Mouse (Mus musculus) intestine, embryonic 16.5 days (tissue): Measurements from ENCODE around the gene Cux2. TPM values are rescaled to one million over a fixed set of nuclear protein-coding genes. Genes with fewer than 3 reads are reported as not detected.

ENCODE experiments used
- ATAC-seq: fragments of 200-750 bp; cut with Nextera tagmentation; 2 replicates; pipeline ENCODE4 v1.8.0; 2017; ENCODE audit warnings: moderate TSS enrichment, moderate library complexity
- H3K27ac ChIP-seq: fragments of 300-500 bp; sonication (generic); 2 replicates; pipeline ENCODE4 v1.5.1; 2014; ENCODE audit warnings: mild to moderate bottlenecking, low read length
- H3K27me3 ChIP-seq: fragments of 300-500 bp; sonication (generic); replicated peaks from 2 replicates; pipeline ENCODE4 v1.6.1; 2014; ENCODE audit warnings: low read length, control low read depth, mixed read lengths; ENCODE audit not compliant: control insufficient read depth, insufficient read depth
- H3K36me3 ChIP-seq: fragments of 300-500 bp; sonication (generic); 2 replicates; pipeline ENCODE4 v1.6.1; 2014; ENCODE audit warnings: low read length, control low read depth; ENCODE audit not compliant: control insufficient read depth, insufficient read depth
- H3K4me1 ChIP-seq: fragments of 300-500 bp; sonication (generic); 2 replicates; pipeline ENCODE4 v1.6.1; 2014; ENCODE audit warnings: low read length, control low read depth, mixed read lengths; ENCODE audit not compliant: control insufficient read depth, insufficient read depth
- H3K4me2 ChIP-seq: fragments of 300-500 bp; sonication (generic); 2 replicates; pipeline ENCODE4 v1.6.1; 2014; ENCODE audit warnings: low read depth, low read length, control low read depth
- H3K4me3 ChIP-seq: fragments of 300-500 bp; sonication (generic); 2 replicates; pipeline ENCODE4 v1.5.1; 2014; ENCODE audit warnings: mild to moderate bottlenecking, low read length
- H3K9ac ChIP-seq: fragments of 300-500 bp; sonication (generic); 2 replicates; pipeline ENCODE4 v1.6.1; 2014; ENCODE audit warnings: low read depth, low read length
- H3K9me3 ChIP-seq: fragments of 300-500 bp; sonication (generic); 2 replicates; pipeline ENCODE4 v1.6.1; 2016; ENCODE audit warnings: low read length, control low read depth; ENCODE audit not compliant: control insufficient read depth
- WGBS: fragments of 180-500 bp; shearing (Covaris S2); extraction: QIAGEN DNeasy Blood & Tissue Kit; methylation state at CpG from one replicate; pipeline ENCODE4 v1.1.7; 2014; 5-methylcytosine and 5-hydroxymethylcytosine counted together
- polyA plus RNA-seq: library from polyadenylated mRNA; unstranded; fragments of >200 nt; fragmentation: Nextera tagmentation; extraction: Ambion mirVana; gene quantifications from 2 replicates; pipeline ENCODE4 v1.2.1, GENCODE M21; 2015

Cux2 gene
- polyA plus RNA-seq, 1 experiment from 2014 or later, result 4.8 TPM

GRCm38 (mm10) chr5:121893581-121893980, 156.3 kb downstream of the Cux2 start:
- Histone ChIP-seq H3K27me3 (no peaks in the 10 kb centered on the region), H3K9me3 (no peaks in the 10 kb centered on the region), H3K4me2 (no peak overlapping the region), H3K36me3 (no peaks in the 10 kb centered on the region), H3K4me3 (no peak overlapping the region), H3K4me1 (no peaks in the 10 kb centered on the region), H3K27ac (no peak overlapping the region), H3K9ac (no peak overlapping the region)
- ATAC-seq, result no peak
- 37% methylated on average over 3 of the region's 3 CpGs for WGBS

DNA sequence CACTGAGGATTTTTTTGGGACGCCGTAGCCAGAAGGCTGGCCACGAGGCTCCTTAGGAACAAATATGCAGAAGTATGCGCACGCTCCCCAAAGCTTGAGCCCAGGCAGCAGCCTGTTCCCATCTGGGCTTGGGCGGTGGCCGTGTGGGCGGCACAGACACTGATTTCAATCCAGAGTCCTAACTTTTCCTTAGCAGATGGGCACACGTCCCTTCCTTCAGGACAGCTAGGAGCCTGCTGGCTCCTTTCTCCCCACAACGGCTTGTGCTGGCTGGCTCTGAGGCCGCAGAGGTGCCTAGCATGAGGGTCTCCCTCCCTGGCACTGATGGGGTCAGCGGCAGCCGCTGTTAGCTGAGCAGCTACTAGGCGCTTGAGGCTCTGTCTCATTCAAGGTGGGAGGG, 157.6 kb downstream of the Cux2 start:
- Histone ChIP-seq H3K9ac (no peak overlapping the region), H3K4me1 (no peaks in the 10 kb centered on the region), H3K27me3 (no peaks in the 10 kb centered on the region), H3K4me3 (no peak overlapping the region), H3K9me3 (peaks cover 4% of the 10 kb centered on the region; the same call in 1 of the 2 replicates), H3K36me3 (no peaks in the 10 kb centered on the region), H3K4me2 (no peak overlapping the region), H3K27ac (no peak overlapping the region)
- 90% methylated on average over 14 of the region's 14 CpGs for WGBS
- ATAC-seq, result no peak

- 93% methylated on average over 7 of the region's 7 CpGs for WGBS
- ATAC-seq, result no peak
- H3K27ac ChIP-seq, result no peak overlapping the region
- H3K9ac ChIP-seq, result no peak overlapping the region
- peaks cover 4% of the 10 kb centered on the region; the same call in 1 of the 2 replicates for H3K9me3 ChIP-seq
- no peaks in the 10 kb centered on the region for H3K36me3 ChIP-seq
- no peak overlapping the region for H3K4me2 ChIP-seq
- H3K4me1 ChIP-seq, result no peaks in the 10 kb centered on the region
- no peak overlapping the region for H3K4me3 ChIP-seq
- no peaks in the 10 kb centered on the region for H3K27me3 ChIP-seq
Observed at GRCm38 (mm10) chr5:121890925-121891324, 159.0 kb downstream of the Cux2 start.

- Histone ChIP-seq H3K4me2 (no peak overlapping the region), H3K4me3 (no peak overlapping the region), H3K27me3 (no peaks in the 10 kb centered on the region), H3K9ac (no peak overlapping the region), H3K36me3 (no peaks in the 10 kb centered on the region), H3K27ac (no peak overlapping the region), H3K4me1 (no peaks in the 10 kb centered on the region), H3K9me3 (peaks cover 4% of the 10 kb centered on the region; the same call in 1 of the 2 replicates)
- ATAC-seq, result no peak
- WGBS, result 48% methylated on average over 9 of the region's 9 CpGs
Observed at GRCm38 (mm10) chr5:121889819-121890362, 160.0 kb downstream of the Cux2 start.

DNA sequence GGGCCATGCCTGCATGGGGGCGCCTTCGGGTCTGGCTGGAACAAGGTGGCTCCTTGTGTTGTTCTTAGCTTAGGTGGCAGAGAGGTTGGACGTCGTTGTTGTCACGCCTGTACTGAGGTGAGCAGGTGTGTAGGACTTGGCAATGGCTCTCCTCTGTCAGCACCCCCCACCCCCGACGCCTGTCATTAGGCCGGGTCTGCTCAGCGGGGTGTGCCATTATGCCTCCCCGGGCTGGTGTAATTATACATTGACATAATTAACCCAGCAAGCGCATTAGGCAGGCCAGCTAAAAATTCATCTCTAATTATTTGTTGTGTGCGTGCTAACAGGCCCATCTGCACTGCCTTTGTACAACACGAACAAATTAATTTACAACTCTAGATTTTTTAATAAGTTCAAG, 160.5 kb downstream of the Cux2 start:
- 56% methylated on average over 13 of the region's 13 CpGs for WGBS
- no peaks in the 10 kb centered on the region for H3K36me3 ChIP-seq
- no peaks in the 10 kb centered on the region for H3K4me1 ChIP-seq
- no peak overlapping the region for H3K27ac ChIP-seq
- H3K4me3 ChIP-seq, result no peak overlapping the region
- no peaks in the 10 kb centered on the region for H3K27me3 ChIP-seq
- H3K9me3 ChIP-seq, result peaks cover 4% of the 10 kb centered on the region; the same call in 1 of the 2 replicates
- no peak overlapping the region for H3K9ac ChIP-seq
- no peak overlapping the region for H3K4me2 ChIP-seq
- ATAC-seq, result no peak

DNA sequence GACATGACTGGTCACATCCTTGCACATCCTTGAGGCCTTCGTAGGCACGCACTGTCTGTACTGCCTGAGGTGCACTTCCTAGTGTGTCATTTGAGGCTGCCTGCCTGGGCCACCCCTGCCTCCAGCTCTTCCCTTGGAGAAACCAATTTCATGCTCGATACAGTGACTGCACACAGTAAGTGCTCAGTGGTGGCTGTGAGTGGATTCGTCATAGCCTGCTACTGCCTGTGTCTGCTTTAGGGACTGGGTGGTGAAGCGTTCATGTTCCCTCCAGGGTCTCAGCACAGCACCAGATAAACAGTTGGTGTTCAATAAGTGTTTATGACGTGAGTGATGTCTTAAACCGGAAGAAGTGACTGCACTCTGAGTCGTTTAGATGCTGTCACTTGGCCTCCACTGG, 166.5 kb downstream of the Cux2 start:
- Histone ChIP-seq H3K27ac (no peak overlapping the region), H3K9ac (no peak overlapping the region), H3K36me3 (no peaks in the 10 kb centered on the region), H3K4me3 (no peak overlapping the region), H3K4me1 (no peaks in the 10 kb centered on the region), H3K4me2 (no peak overlapping the region), H3K27me3 (no peaks in the 10 kb centered on the region), H3K9me3 (peaks cover 4% of the 10 kb centered on the region; the same call in 1 of the 2 replicates)
- 70% methylated on average over 8 of the region's 8 CpGs for WGBS
- no peak for ATAC-seq

- no peak overlapping the region for H3K9ac ChIP-seq
- no peaks in the 10 kb centered on the region for H3K36me3 ChIP-seq
- no peak for ATAC-seq
- H3K4me3 ChIP-seq, result no peak overlapping the region
- no peak overlapping the region for H3K27ac ChIP-seq
- no peak overlapping the region for H3K4me2 ChIP-seq
- H3K27me3 ChIP-seq, result no peaks in the 10 kb centered on the region
- WGBS, result 62% methylated on average over 6 of the region's 6 CpGs
- H3K4me1 ChIP-seq, result no peaks in the 10 kb centered on the region
- no peaks in the 10 kb centered on the region for H3K9me3 ChIP-seq
Observed at GRCm38 (mm10) chr5:121879211-121879610, 170.7 kb downstream of the Cux2 start.

GRCm38 (mm10) chr5:121878703-121879102, 171.2 kb downstream of the Cux2 start:
- Histone ChIP-seq H3K36me3 (no peaks in the 10 kb centered on the region), H3K27ac (no peak overlapping the region), H3K27me3 (no peaks in the 10 kb centered on the region), H3K4me1 (no peaks in the 10 kb centered on the region), H3K4me3 (no peak overlapping the region), H3K4me2 (no peak overlapping the region), H3K9me3 (no peaks in the 10 kb centered on the region), H3K9ac (no peak overlapping the region)
- 76% methylated on average over 17 of the region's 17 CpGs for WGBS
- no peak for ATAC-seq

- H3K4me3 ChIP-seq, result no peak overlapping the region
- no peaks in the 10 kb centered on the region for H3K9me3 ChIP-seq
- H3K36me3 ChIP-seq, result no peaks in the 10 kb centered on the region
- whole genome bisulfite sequencing, result 83% methylated on average over 12 of the region's 12 CpGs
- no peaks in the 10 kb centered on the region for H3K27me3 ChIP-seq
- H3K4me1 ChIP-seq, result no peaks in the 10 kb centered on the region
- no peak for ATAC-seq
- H3K27ac ChIP-seq, result no peak overlapping the region
- H3K4me2 ChIP-seq, result no peak overlapping the region
- no peak overlapping the region for H3K9ac ChIP-seq
Observed at GRCm38 (mm10) chr5:121876901-121877300, 173.0 kb downstream of the Cux2 start.

DNA sequence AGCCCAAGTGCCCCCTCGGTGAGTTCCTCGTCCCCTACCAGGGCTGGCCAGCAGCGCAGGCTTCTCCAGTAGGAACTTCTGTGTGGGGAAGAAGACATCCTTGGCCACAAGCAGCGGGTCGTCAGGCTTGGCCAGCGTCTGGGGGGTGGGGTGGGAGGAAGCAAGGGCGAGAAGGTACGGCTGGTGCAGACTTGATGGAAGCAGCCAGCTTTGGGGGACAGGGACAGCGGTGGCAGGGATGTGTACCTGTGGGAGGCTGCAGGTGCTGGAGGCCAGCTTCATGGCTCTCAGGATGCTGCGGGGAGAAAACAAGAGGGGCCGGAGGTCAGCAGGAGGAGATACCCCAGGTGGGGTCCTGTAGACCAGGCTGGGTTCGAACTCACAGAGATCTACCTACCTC, 174.9 kb downstream of the Cux2 start:
- Histone ChIP-seq H3K4me2 (no peak overlapping the region), H3K27ac (no peak overlapping the region), H3K27me3 (no peaks in the 10 kb centered on the region), H3K4me3 (no peak overlapping the region), H3K36me3 (no peaks in the 10 kb centered on the region), H3K9ac (no peak overlapping the region), H3K9me3 (no peaks in the 10 kb centered on the region), H3K4me1 (no peaks in the 10 kb centered on the region)
- ATAC-seq, result no peak
- WGBS, result 92% methylated on average over 12 of the region's 12 CpGs
